Mouse (Mus musculus): ENCODE data around the gene Kcnh3. TPM values are rescaled to one million over a fixed set of nuclear protein-coding genes. Genes with fewer than 3 reads are reported as not detected.
A peak's percentile ranks its signal among the peaks of the same experiment; 100 is the strongest.

The Kcnh3 gene
- polyA plus RNA-seq, 1 experiment from 2014 or later: 0.04 TPM

DNA sequence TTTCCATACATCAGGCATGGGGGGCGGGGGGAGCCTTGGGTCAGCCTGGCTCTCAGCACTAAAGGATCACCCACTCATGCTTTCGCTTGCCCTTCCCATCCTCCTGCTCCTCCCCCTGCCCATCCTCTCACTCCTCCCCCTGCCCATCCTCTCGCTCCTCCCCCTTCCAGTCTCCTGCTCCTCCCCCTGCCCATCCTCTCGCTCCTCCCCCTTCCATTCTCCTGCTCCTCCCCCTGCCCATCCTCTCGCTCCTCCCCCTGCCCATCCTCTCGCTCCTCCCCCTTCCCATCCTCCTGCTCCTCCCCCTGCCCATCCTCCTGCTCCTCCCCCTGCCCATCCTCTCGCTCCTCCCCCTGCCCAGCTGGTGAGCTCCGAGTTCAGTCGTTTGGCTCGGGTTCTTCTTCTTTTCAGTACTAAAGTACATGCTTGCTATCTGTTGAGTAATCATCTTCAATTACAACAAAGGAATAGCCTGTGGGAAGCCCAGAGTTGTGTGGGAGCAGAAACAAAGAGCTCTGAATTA lies 35.1 kb downstream of the Kcnh3 start:
- Histone ChIP-seq H3K9ac (ENCODE audit: low read length) (no peak overlapping the region; the same call in 1 of the 2 replicates), H3K4me2 (peak overlapping the region; percentile 37), H3K36me3 (ENCODE audit: control insufficient read depth, insufficient read depth, low read length) (no peaks in the 10 kb centered on the region), H3K27ac (ENCODE audit: low read depth, low read length) (no peak overlapping the region), H3K4me1 (ENCODE audit: control insufficient read depth, insufficient read depth, low read length) (peaks cover 4% of the 10 kb centered on the region; the same call in 1 of the 2 replicates), H3K9me3 (ENCODE audit: control insufficient read depth, low read length) (no peaks in the 10 kb centered on the region), H3K4me3 (ENCODE audit: low read depth, low read length) (no peak overlapping the region), H3K27me3 (ENCODE audit: control insufficient read depth, insufficient read depth, low read length) (no peaks in the 10 kb centered on the region)
- WGBS: 2% methylated on average over 9 of the region's 10 CpGs
- peak; percentile 94 for DNase-seq (ENCODE audit: low spot score, missing footprints)
- ATAC-seq (ENCODE audit: low FRiP score): peak; percentile 77

DNA sequence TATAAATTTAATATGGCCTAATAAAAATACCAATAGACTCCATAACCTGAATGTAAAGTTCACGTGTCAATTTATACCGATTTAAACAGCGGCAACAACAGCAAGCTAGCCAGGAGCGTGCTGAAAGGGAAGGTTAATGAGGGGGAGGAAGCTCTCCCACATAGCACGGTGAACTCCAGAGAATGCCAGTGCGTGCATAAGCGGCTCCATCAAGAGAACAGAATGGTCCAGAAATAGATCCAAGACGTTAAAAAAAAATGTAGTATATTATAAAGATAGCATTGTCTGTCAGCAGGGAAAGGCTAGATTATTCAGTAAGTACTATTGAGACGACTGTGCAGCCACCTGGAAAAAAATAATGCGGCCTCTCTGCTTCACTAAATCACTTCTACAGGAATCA lies 38.0 kb downstream of the Kcnh3 start:
- DNase-seq (ENCODE audit: low spot score, missing footprints): no peak
- Histone ChIP-seq H3K36me3 (ENCODE audit: control insufficient read depth, insufficient read depth, low read length) (no peaks in the 10 kb centered on the region), H3K4me2 (no peak overlapping the region), H3K27ac (ENCODE audit: low read depth, low read length) (no peak overlapping the region), H3K4me1 (ENCODE audit: control insufficient read depth, insufficient read depth, low read length) (peaks cover 4% of the 10 kb centered on the region; the same call in 1 of the 2 replicates), H3K4me3 (ENCODE audit: low read depth, low read length) (no peak overlapping the region), H3K9me3 (ENCODE audit: control insufficient read depth, low read length) (no peaks in the 10 kb centered on the region), H3K27me3 (ENCODE audit: control insufficient read depth, insufficient read depth, low read length) (no peaks in the 10 kb centered on the region), H3K9ac (ENCODE audit: low read length) (no peak overlapping the region)
- 75% methylated on average over 10 of the region's 10 CpGs for WGBS
- ATAC-seq (ENCODE audit: low FRiP score): no peak

DNA sequence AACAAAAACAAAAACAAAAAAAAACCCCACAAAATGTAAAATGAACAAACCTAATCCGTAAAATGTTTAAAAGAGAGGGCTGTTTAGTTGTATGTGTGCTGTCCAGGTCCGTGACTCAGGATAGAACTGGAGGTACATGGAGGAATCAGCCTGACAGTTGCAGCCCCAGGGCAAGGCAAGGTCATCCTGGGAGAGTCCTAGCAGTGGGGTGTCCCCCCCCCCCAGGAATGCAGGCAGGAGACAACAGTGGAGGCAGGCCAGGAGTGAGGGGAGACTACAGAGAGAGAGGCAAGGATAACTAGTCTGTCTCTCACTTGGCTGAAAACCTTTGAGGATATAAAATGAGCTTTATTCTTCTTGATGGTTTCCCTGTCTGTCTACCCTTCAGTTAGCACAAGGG lies 39.7 kb downstream of the Kcnh3 start:
- ATAC-seq (ENCODE audit: low FRiP score) (no peak), DNase-seq (ENCODE audit: low spot score, missing footprints) (no peak)
- H3K9ac ChIP-seq (ENCODE audit: low read length): no peak overlapping the region

DNA sequence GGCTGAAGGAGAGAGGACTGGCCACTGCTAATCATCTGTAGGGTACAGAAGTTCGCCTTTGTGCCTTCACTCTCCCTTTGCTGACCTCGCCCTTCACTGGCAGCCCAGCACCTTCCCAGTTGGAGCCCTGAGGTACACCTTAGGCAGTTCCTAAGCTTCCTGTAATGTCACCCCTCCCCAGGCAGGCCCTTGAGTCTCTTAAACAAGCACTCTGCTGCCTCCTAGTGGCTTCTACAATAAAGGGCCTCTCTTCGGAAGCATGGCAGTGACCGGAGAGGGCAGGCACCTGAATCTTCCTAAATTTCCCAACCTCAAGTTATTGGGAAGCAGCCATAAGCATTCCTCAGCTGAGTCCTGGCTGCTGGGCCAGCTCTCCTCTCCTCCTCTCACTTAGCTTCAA lies 41.0 kb downstream of the Kcnh3 start:
- WGBS: 20% methylated on average over 4 of the region's 4 CpGs
- no peak overlapping the region for H3K27ac ChIP-seq (ENCODE audit: low read depth, low read length)
- H3K9ac ChIP-seq (ENCODE audit: low read length): no peak overlapping the region
- no peaks in the 10 kb centered on the region for H3K27me3 ChIP-seq (ENCODE audit: control insufficient read depth, insufficient read depth, low read length)
- H3K4me2 ChIP-seq: no peak overlapping the region
- H3K9me3 ChIP-seq (ENCODE audit: control insufficient read depth, low read length): no peaks in the 10 kb centered on the region
- no peak for ATAC-seq (ENCODE audit: low FRiP score)
- H3K4me1 ChIP-seq (ENCODE audit: control insufficient read depth, insufficient read depth, low read length): no peaks in the 10 kb centered on the region
- H3K36me3 ChIP-seq (ENCODE audit: control insufficient read depth, insufficient read depth, low read length): no peaks in the 10 kb centered on the region
- H3K4me3 ChIP-seq (ENCODE audit: low read depth, low read length): no peak overlapping the region
- DNase-seq (ENCODE audit: low spot score, missing footprints): peak; percentile 94

More for the DNA sequence above, 39.7 kb downstream of the Kcnh3 start:
- WGBS: 67% methylated on average over 2 of the region's 2 CpGs
- Histone ChIP-seq H3K9me3 (ENCODE audit: control insufficient read depth, low read length) (no peaks in the 10 kb centered on the region), H3K4me3 (ENCODE audit: low read depth, low read length) (no peak overlapping the region), H3K4me1 (ENCODE audit: control insufficient read depth, insufficient read depth, low read length) (peaks cover 4% of the 10 kb centered on the region; the same call in 1 of the 2 replicates), H3K27ac (ENCODE audit: low read depth, low read length) (no peak overlapping the region), H3K27me3 (ENCODE audit: control insufficient read depth, insufficient read depth, low read length) (no peaks in the 10 kb centered on the region), H3K36me3 (ENCODE audit: control insufficient read depth, insufficient read depth, low read length) (no peaks in the 10 kb centered on the region), H3K4me2 (no peak overlapping the region)

DNA sequence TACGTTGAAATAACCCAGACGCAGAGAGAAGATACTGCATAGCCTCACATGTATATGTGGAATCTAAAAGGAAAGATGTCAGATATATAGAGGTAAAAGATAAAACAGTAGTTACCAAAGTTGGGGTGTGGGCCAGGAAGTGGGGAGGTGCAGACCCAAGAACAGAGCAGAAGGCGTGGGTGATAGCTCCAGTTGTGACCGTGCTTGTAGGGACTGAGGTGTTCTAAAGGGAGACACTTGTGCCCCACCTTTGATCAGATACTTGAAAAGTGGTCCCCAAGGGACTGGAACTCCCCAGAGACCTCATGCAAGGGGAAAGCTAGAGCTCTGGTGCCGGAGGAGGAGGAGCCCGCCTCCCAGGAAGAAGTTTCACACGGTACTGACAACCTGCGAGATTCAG lies 51.4 kb downstream of the Kcnh3 start:
- no peak overlapping the region for H3K27ac ChIP-seq (ENCODE audit: low read depth, low read length)
- no peaks in the 10 kb centered on the region for H3K27me3 ChIP-seq (ENCODE audit: control insufficient read depth, insufficient read depth, low read length)
- no peak overlapping the region for H3K9ac ChIP-seq (ENCODE audit: low read length)
- DNase-seq (ENCODE audit: low spot score, missing footprints) (no peak), ATAC-seq (ENCODE audit: low FRiP score) (no peak)
- no peak overlapping the region for H3K4me3 ChIP-seq (ENCODE audit: low read depth, low read length)
- H3K9me3 ChIP-seq (ENCODE audit: control insufficient read depth, low read length): no peaks in the 10 kb centered on the region
- no peaks in the 10 kb centered on the region for H3K4me1 ChIP-seq (ENCODE audit: control insufficient read depth, insufficient read depth, low read length)
- 89% methylated on average over 8 of the region's 8 CpGs for WGBS
- no peaks in the 10 kb centered on the region for H3K36me3 ChIP-seq (ENCODE audit: control insufficient read depth, insufficient read depth, low read length)
- H3K4me2 ChIP-seq: no peak overlapping the region

DNA sequence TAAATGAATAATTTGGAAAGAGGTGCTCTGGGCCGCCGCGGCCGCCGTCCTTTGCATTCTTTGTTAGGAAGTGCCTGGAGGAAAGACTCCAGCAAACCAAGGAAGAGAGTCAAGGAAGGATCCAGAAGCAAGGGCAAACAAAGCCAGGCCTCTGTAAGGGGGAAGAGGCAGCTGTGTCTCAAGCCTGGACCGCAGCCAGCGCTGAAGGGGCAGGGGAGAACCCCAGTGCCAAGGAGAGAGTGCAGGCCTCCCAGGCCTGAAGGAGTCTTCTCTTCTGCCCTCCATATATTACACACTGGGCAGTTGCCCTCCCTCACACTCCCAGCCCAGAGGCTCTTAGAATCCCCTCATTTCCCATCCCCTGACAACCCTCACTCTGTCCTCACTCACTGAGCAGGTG lies 53.6 kb downstream of the Kcnh3 start:
- ATAC-seq (ENCODE audit: low FRiP score) (no peak), DNase-seq (ENCODE audit: low spot score, missing footprints) (no peak)
- H3K9ac ChIP-seq (ENCODE audit: low read length): no peak overlapping the region
- no peaks in the 10 kb centered on the region for H3K4me1 ChIP-seq (ENCODE audit: control insufficient read depth, insufficient read depth, low read length)
- no peaks in the 10 kb centered on the region for H3K9me3 ChIP-seq (ENCODE audit: control insufficient read depth, low read length)
- 91% methylated on average over 7 of the region's 7 CpGs for WGBS
- H3K4me2 ChIP-seq: no peak overlapping the region
- H3K36me3 ChIP-seq (ENCODE audit: control insufficient read depth, insufficient read depth, low read length): no peaks in the 10 kb centered on the region
- no peaks in the 10 kb centered on the region for H3K27me3 ChIP-seq (ENCODE audit: control insufficient read depth, insufficient read depth, low read length)
- H3K27ac ChIP-seq (ENCODE audit: low read depth, low read length): no peak overlapping the region
- no peak overlapping the region for H3K4me3 ChIP-seq (ENCODE audit: low read depth, low read length)

DNA sequence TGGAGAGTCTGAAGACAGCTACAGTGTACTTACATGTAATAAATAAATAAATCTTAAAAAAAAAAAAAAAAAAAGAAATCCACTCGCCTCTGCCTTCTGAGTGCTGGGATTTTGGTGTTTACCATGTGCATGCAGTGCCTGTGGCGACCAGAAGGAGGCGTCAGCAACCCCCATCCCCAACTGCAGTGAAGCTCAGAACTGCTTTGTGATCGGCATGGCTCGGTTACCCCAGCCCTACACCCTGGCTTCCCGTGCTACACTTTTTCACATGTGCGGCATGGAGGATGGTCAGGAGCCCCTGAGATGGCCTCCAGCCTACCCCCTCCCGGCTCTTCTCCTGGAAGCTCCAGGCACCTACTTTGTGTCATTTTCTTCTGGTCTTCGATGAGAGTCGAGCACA lies 58.8 kb downstream of the Kcnh3 start:
- Histone ChIP-seq H3K4me2 (no peak overlapping the region), H3K27ac (ENCODE audit: low read depth, low read length) (no peak overlapping the region), H3K27me3 (ENCODE audit: control insufficient read depth, insufficient read depth, low read length) (no peaks in the 10 kb centered on the region), H3K9ac (ENCODE audit: low read length) (no peak overlapping the region), H3K4me1 (ENCODE audit: control insufficient read depth, insufficient read depth, low read length) (no peaks in the 10 kb centered on the region), H3K4me3 (ENCODE audit: low read depth, low read length) (no peak overlapping the region), H3K36me3 (ENCODE audit: control insufficient read depth, insufficient read depth, low read length) (no peaks in the 10 kb centered on the region), H3K9me3 (ENCODE audit: control insufficient read depth, low read length) (no peaks in the 10 kb centered on the region)
- 67% methylated on average over 10 of the region's 10 CpGs for WGBS
- ATAC-seq (ENCODE audit: low FRiP score): no peak
- peak; percentile 80 for DNase-seq (ENCODE audit: low spot score, missing footprints)

DNA sequence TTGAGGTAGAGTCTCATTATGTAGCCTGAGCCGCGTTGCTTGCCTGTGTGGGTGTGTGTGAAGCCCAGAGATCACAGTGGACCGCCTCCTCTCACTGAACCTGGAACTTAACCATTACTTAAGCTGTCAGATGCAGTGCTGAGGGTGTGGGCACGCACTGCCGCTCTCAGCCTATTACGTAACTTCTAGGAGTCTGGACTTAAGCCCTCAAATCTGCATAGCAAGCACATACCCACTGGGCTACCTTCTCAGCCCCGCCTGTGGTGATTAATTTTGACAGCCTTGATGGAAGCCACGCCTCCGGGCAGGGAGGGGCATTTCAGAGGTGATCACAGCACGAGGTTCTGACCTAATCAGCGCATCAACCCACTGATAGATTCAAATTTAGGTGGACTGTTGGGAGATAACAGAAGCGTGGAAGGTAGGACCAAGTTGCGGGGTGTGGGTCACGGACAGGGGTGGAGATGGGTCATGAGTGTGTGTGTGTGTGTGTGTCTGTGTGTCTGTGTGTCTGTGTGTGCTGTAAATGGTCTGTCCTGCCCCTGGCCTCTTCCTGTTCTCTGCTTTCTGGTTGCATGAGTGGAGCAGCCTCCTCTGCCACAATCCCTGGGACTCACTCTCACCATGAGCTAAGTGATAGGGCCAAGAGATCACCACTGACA lies 60.0 kb downstream of the Kcnh3 start:
- Histone ChIP-seq H3K36me3 (ENCODE audit: control insufficient read depth, insufficient read depth, low read length) (no peaks in the 10 kb centered on the region), H3K4me2 (no peak overlapping the region), H3K9ac (ENCODE audit: low read length) (no peak overlapping the region), H3K27ac (ENCODE audit: low read depth, low read length) (no peak overlapping the region), H3K4me3 (ENCODE audit: low read depth, low read length) (no peak overlapping the region), H3K27me3 (ENCODE audit: control insufficient read depth, insufficient read depth, low read length) (no peaks in the 10 kb centered on the region), H3K9me3 (ENCODE audit: control insufficient read depth, low read length) (no peaks in the 10 kb centered on the region), H3K4me1 (ENCODE audit: control insufficient read depth, insufficient read depth, low read length) (no peaks in the 10 kb centered on the region)
- ATAC-seq (ENCODE audit: low FRiP score) (no peak), DNase-seq (ENCODE audit: low spot score, missing footprints) (peak; percentile 79)
- 49% methylated on average over 14 of the region's 14 CpGs for WGBS

DNA sequence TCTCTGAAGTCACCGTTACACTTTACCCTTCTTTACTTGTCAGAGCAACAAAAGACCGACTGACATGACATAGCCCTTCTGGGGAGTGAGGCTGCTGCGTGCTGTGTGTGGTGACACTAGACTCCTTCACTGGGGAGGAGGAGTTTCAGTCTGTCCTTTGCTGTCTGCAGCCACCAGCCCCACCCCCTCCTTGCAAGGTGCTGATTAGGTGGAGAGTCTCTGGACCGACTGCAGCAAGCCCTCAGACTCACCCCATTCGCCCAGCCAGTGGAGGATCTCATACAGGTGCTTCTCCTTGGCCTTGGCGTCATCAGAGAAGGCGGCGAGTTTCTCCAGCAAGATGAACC lies 60.5 kb downstream of the Kcnh3 start:
- no peaks in the 10 kb centered on the region for H3K4me1 ChIP-seq (ENCODE audit: control insufficient read depth, insufficient read depth, low read length)
- H3K36me3 ChIP-seq (ENCODE audit: control insufficient read depth, insufficient read depth, low read length): no peaks in the 10 kb centered on the region
- H3K27ac ChIP-seq (ENCODE audit: low read depth, low read length): no peak overlapping the region
- no peak overlapping the region for H3K4me3 ChIP-seq (ENCODE audit: low read depth, low read length)
- no peaks in the 10 kb centered on the region for H3K27me3 ChIP-seq (ENCODE audit: control insufficient read depth, insufficient read depth, low read length)
- WGBS: 59% methylated on average over 8 of the region's 8 CpGs
- DNase-seq (ENCODE audit: low spot score, missing footprints) (no peak), ATAC-seq (ENCODE audit: low FRiP score) (no peak)
- H3K9ac ChIP-seq (ENCODE audit: low read length): no peak overlapping the region
- no peaks in the 10 kb centered on the region for H3K9me3 ChIP-seq (ENCODE audit: control insufficient read depth, low read length)
- no peak overlapping the region for H3K4me2 ChIP-seq

Data from midbrain, embryonic 11.5 days (tissue).